Mouse (Mus musculus): ENCODE results near the gene Hmgn2.

- TF ChIP-seq CTCF (IDR thresholded peaks at IDR 0.05; ENCODE audit: insufficient read depth, low read depth, low read length) = no peak
- no peak for TF ChIP-seq POLR2A (IDR thresholded peaks at IDR 0.05; ENCODE audit: insufficient read depth, low read depth, low read length)
Measured at GRCm38 (mm10) chr4:133942679-133943078, 25.8 kb downstream of the Hmgn2 start.
